8 mouse cellular contexts compared by ENCODE assay signal in genomic region chr19:10880085-10880974, GRCm38 (mm10). TPM values are rescaled to one million over a fixed set of nuclear protein-coding genes. Genes with fewer than 3 reads are reported as not detected.
DNase-seq lines count a peak whose midpoint lies in the region; ATAC-seq lines count a peak whose summit lies in the region.

No protein-coding gene starts in this region.

- peak; percentile 67 for ATAC-seq in activated CD4-positive, CD25-positive, alpha-beta regulatory T cell, adult 4 months
- peak; percentile 88 for ATAC-seq in megakaryocyte progenitor cell, adult 5-6 weeks (replicated peaks; ENCODE audit: poor library complexity)
- peak; percentile 46; the same call in 1 of the 2 replicates for ATAC-seq in stomach, embryonic 14.5 days (ENCODE audit: insufficient number of reproducible peaks, insufficient read depth, low FRiP score, low read depth)

- H3K9me3 ChIP-seq in stomach, embryonic 14.5 days (ENCODE audit: control insufficient read depth, low read depth, low read length), result peaks cover 8% of the 10 kb centered on the region; the same call in 1 of the 2 replicates

- peak overlapping the region; percentile 88 for H3K4me2 ChIP-seq in stomach, embryonic 14.5 days (replicated peaks; ENCODE audit: low read depth, low read length)

- intact Hi-C loops in heart, postnatal 14 days (cut with DNase I), result no loop called here

- H3K4me1 ChIP-seq in stomach, embryonic 14.5 days (ENCODE audit: control insufficient read depth, insufficient read depth, low read length), result peaks cover 15% of the 10 kb centered on the region

- H3K4me3 ChIP-seq in stomach, embryonic 14.5 days (ENCODE audit: low read depth, low read length), result peak overlapping the region; percentile 60

- peak; percentile 57 to 67 for DNase-seq in CD8-positive naive resting alpha-beta T cell, adult 2 months (ENCODE audit: low read depth in 2 of 2, low spot score in 2 of 2)
- peak; percentile 93 for DNase-seq in fat pad, adult 2 months (ENCODE audit: extremely low read depth, low read depth, low spot score)
- DNase-seq in heart, postnatal 14 days, result peak; percentile 57 to 59
- DNase-seq in kidney, postnatal 36 days, result peak; percentile 57 to 74
- DNase-seq in MN1 (ENCODE audit: low spot score), result no peak

- peak overlapping the region; percentile 93 for H3K27ac ChIP-seq in stomach, embryonic 14.5 days (ENCODE audit: low read length)

- no peaks in the 10 kb centered on the region for H3K27me3 ChIP-seq in stomach, embryonic 14.5 days (ENCODE audit: control insufficient read depth, insufficient read depth, low read length)

- peak overlapping the region; percentile 63; the same call in 1 of the 2 replicates for H3K9ac ChIP-seq in stomach, embryonic 14.5 days (replicated peaks; ENCODE audit: low read depth, low read length)

- WGBS in stomach, embryonic 14.5 days, result 33% methylated on average over 7 of the region's 7 CpGs

- no peaks in the 10 kb centered on the region for H3K36me3 ChIP-seq in stomach, embryonic 14.5 days (ENCODE audit: control insufficient read depth, insufficient read depth, low read length)

RNA-seq across cellular contexts. Expression of gene Tmem109, which starts 1.5 kb away (rescaled TPM):
- polyA plus RNA-seq in activated CD4-positive, CD25-positive, alpha-beta regulatory T cell, adult 4 months (2017; shearing (Covaris generic)), result 10 to 100 TPM; 59.2 to 65.4 TPM
- 10 to 100 TPM; 80.3 to 85.0 TPM for total RNA-seq in heart, postnatal 14 days (2021)
- 14.9 and 16.5 TPM in 2 replicates for total RNA-seq in megakaryocyte progenitor cell, adult 5-6 weeks (2015)
- 13.2 and 17.8 TPM in 2 replicates for total RNA-seq in megakaryocyte progenitor cell, adult 5-6 weeks (2017)
- polyA plus RNA-seq in stomach, embryonic 14.5 days (2014; fragmentation: Nextera tagmentation; extraction: Ambion mirVana), result 132 and 137 TPM in 2 replicates

RNA-seq across cellular contexts. Expression of gene Tmem132a, which starts 10.6 kb away (rescaled TPM):
- under 1 TPM in 1 of 2 experiments, not detected in 1; 0.89 TPM for polyA plus RNA-seq in activated CD4-positive, CD25-positive, alpha-beta regulatory T cell, adult 4 months (2017; shearing (Covaris generic))
- 10 to 100 TPM; 18.6 to 23.6 TPM for total RNA-seq in heart, postnatal 14 days (2021)
- 0.17 TPM in 1 of 2 replicates, not detected in the other for total RNA-seq in megakaryocyte progenitor cell, adult 5-6 weeks (2015)
- 0.30 TPM in 1 of 2 replicates, not detected in the other for total RNA-seq in megakaryocyte progenitor cell, adult 5-6 weeks (2017)
- 59.3 and 63.2 TPM in 2 replicates for polyA plus RNA-seq in stomach, embryonic 14.5 days (2014; fragmentation: Nextera tagmentation; extraction: Ambion mirVana)

RNA-seq across cellular contexts. Expression of gene Prpf19, which starts 14.7 kb away (rescaled TPM):
- polyA plus RNA-seq in activated CD4-positive, CD25-positive, alpha-beta regulatory T cell, adult 4 months (2017; shearing (Covaris generic)), result 10 to 100 TPM; 11.7 to 29.4 TPM
- total RNA-seq in heart, postnatal 14 days (2021), result 100 to 1,000 TPM; 184 to 192 TPM
- total RNA-seq in megakaryocyte progenitor cell, adult 5-6 weeks (2015), result 70.5 and 77.5 TPM in 2 replicates
- 159 and 191 TPM in 2 replicates for total RNA-seq in megakaryocyte progenitor cell, adult 5-6 weeks (2017)
- 47.9 and 49.9 TPM in 2 replicates for polyA plus RNA-seq in stomach, embryonic 14.5 days (2014; fragmentation: Nextera tagmentation; extraction: Ambion mirVana)

RNA-seq across cellular contexts. Expression of gene Zp1, which starts 40.1 kb away (rescaled TPM):
- polyA plus RNA-seq in activated CD4-positive, CD25-positive, alpha-beta regulatory T cell, adult 4 months (2017; shearing (Covaris generic)), result not detected
- total RNA-seq in heart, postnatal 14 days (2021), result not detected
- not detected in 2 replicates for total RNA-seq in megakaryocyte progenitor cell, adult 5-6 weeks (2015)
- total RNA-seq in megakaryocyte progenitor cell, adult 5-6 weeks (2017), result not detected in 2 replicates
- not detected in 2 replicates for polyA plus RNA-seq in stomach, embryonic 14.5 days (2014; fragmentation: Nextera tagmentation; extraction: Ambion mirVana)

RNA-seq across cellular contexts. Expression of gene Slc15a3, which starts 40.8 kb away (rescaled TPM):
- polyA plus RNA-seq in activated CD4-positive, CD25-positive, alpha-beta regulatory T cell, adult 4 months (2017; shearing (Covaris generic)), result 1 to 10 TPM; 3.8 to 6.2 TPM
- 1 to 10 TPM; 2.6 to 2.9 TPM for total RNA-seq in heart, postnatal 14 days (2021)
- 0.57 and 0.85 TPM in 2 replicates for total RNA-seq in megakaryocyte progenitor cell, adult 5-6 weeks (2015)
- 0.37 and 1.5 TPM in 2 replicates for total RNA-seq in megakaryocyte progenitor cell, adult 5-6 weeks (2017)
- 0.45 and 0.52 TPM in 2 replicates for polyA plus RNA-seq in stomach, embryonic 14.5 days (2014; fragmentation: Nextera tagmentation; extraction: Ambion mirVana)

Comparison
In these comparisons a context has a peak if more than half of its experiments do, and no peak if none do; other contexts are left out.
1. RNA of gene Tmem109, which starts 1.5 kb away (total RNA-seq): 80.3 to 85.0 TPM in heart, postnatal 14 days; 13.2 to 17.8 TPM in megakaryocyte progenitor cell, adult 5-6 weeks; every median in the first group is over 4 times any median in the second.
2. RNA of gene Tmem132a, which starts 10.6 kb away (total RNA-seq): 18.6 to 23.6 TPM in heart, postnatal 14 days; 0.17 to 0.30 TPM in megakaryocyte progenitor cell, adult 5-6 weeks; every median in the first group is over 10 times any median in the second.
3. Peak in every context shown above with its lines, with median percentiles within 50 percentile points of each other: ATAC-seq.